Mouse (Mus musculus) small intestine, adult 10 weeks (tissue): ENCODE results near the gene Mgat4c. TPM values are rescaled to one million over a fixed set of nuclear protein-coding genes. Genes with fewer than 3 reads are reported as not detected.

Source experiments
- polyA plus RNA-seq: library from polyadenylated mRNA; stranded (reverse); fragments of 350-450 nt; fragmentation: Illumina TruSeq; extraction: RNeasy Lipid Tissue Mini Kit (QIAGEN cat#74804); gene quantifications from one replicate; pipeline ENCODE4 v1.2.3, GENCODE M21; 2014; ENCODE audit warnings: low replicate concordance

Mgat4c gene
- polyA plus RNA-seq = 3.9 TPM

GRCm38 (mm10) chr10:101681437-101681912, at the start of gene Mgat4c:
TSS of gene Mgat4c (plus strand) at chr10:101681487.

